Mouse (Mus musculus): ENCODE data around the gene Erbb2. TPM values are rescaled to one million over a fixed set of nuclear protein-coding genes. Genes with fewer than 3 reads are reported as not detected.

Erbb2 gene
- polyA plus RNA-seq, 1 experiment from 2014 or later, result 34.1 TPM

GRCm38 (mm10) chr11:98455484-98455883 is 43.2 kb downstream of the Erbb2 start:
- H3K4me1 ChIP-seq (ENCODE audit: control insufficient read depth, insufficient read depth, low read length), result peaks cover 4% of the 10 kb centered on the region
- H3K27me3 ChIP-seq (ENCODE audit: control insufficient read depth, insufficient read depth, low read length), result peaks cover 15% of the 10 kb centered on the region
- H3K9me3 ChIP-seq (replicated peaks; ENCODE audit: control insufficient read depth, low read length), result no peaks in the 10 kb centered on the region
- H3K27ac ChIP-seq (ENCODE audit: low read length), result no peak overlapping the region
- H3K4me2 ChIP-seq (ENCODE audit: low read depth, low read length), result no peak overlapping the region
- 87% methylated on average over 4 of the region's 4 CpGs for WGBS
- ATAC-seq (replicated peaks; ENCODE audit: extremely low read depth, insufficient read depth, low FRiP score), result no peak
- no peak overlapping the region for H3K4me3 ChIP-seq (ENCODE audit: low read length)
- H3K9ac ChIP-seq (ENCODE audit: low read length), result no peak overlapping the region
- H3K36me3 ChIP-seq (ENCODE audit: control insufficient read depth, insufficient read depth), result no peaks in the 10 kb centered on the region

- H3K9me3 ChIP-seq (replicated peaks; ENCODE audit: control insufficient read depth, low read length), result no peaks in the 10 kb centered on the region
- peaks cover 2% of the 10 kb centered on the region for H3K4me1 ChIP-seq (ENCODE audit: control insufficient read depth, insufficient read depth, low read length)
- no peak overlapping the region for H3K27ac ChIP-seq (ENCODE audit: low read length)
- 66% methylated on average over 5 of the region's 5 CpGs for WGBS
- no peaks in the 10 kb centered on the region for H3K36me3 ChIP-seq (ENCODE audit: control insufficient read depth, insufficient read depth)
- H3K4me3 ChIP-seq (ENCODE audit: low read length), result no peak overlapping the region
- peaks cover 16% of the 10 kb centered on the region for H3K27me3 ChIP-seq (ENCODE audit: control insufficient read depth, insufficient read depth, low read length)
- H3K9ac ChIP-seq (ENCODE audit: low read length), result no peak overlapping the region
- no peak overlapping the region for H3K4me2 ChIP-seq (ENCODE audit: low read depth, low read length)
- no peak for ATAC-seq (replicated peaks; ENCODE audit: extremely low read depth, insufficient read depth, low FRiP score)
Observed at GRCm38 (mm10) chr11:98456545-98456944, 44.3 kb downstream of the Erbb2 start.

GRCm38 (mm10) chr11:98456945-98457344 is 44.7 kb downstream of the Erbb2 start:
- H3K27me3 ChIP-seq (ENCODE audit: control insufficient read depth, insufficient read depth, low read length), result peaks cover 16% of the 10 kb centered on the region
- H3K9me3 ChIP-seq (replicated peaks; ENCODE audit: control insufficient read depth, low read length), result no peaks in the 10 kb centered on the region
- no peaks in the 10 kb centered on the region for H3K36me3 ChIP-seq (ENCODE audit: control insufficient read depth, insufficient read depth)
- peak overlapping the region; percentile 66 for H3K4me3 ChIP-seq (ENCODE audit: low read length)
- 19% methylated on average over 9 of the region's 9 CpGs for WGBS
- H3K27ac ChIP-seq (ENCODE audit: low read length), result peak overlapping the region; percentile 43
- H3K4me1 ChIP-seq (ENCODE audit: control insufficient read depth, insufficient read depth, low read length), result peaks cover 2% of the 10 kb centered on the region
- peak overlapping the region; percentile 75 for H3K9ac ChIP-seq (ENCODE audit: low read length)
- peak overlapping the region; percentile 91 for H3K4me2 ChIP-seq (ENCODE audit: low read depth, low read length)
- no peak; the same call in 1 of the 2 replicates for ATAC-seq (replicated peaks; ENCODE audit: extremely low read depth, insufficient read depth, low FRiP score)

DNA sequence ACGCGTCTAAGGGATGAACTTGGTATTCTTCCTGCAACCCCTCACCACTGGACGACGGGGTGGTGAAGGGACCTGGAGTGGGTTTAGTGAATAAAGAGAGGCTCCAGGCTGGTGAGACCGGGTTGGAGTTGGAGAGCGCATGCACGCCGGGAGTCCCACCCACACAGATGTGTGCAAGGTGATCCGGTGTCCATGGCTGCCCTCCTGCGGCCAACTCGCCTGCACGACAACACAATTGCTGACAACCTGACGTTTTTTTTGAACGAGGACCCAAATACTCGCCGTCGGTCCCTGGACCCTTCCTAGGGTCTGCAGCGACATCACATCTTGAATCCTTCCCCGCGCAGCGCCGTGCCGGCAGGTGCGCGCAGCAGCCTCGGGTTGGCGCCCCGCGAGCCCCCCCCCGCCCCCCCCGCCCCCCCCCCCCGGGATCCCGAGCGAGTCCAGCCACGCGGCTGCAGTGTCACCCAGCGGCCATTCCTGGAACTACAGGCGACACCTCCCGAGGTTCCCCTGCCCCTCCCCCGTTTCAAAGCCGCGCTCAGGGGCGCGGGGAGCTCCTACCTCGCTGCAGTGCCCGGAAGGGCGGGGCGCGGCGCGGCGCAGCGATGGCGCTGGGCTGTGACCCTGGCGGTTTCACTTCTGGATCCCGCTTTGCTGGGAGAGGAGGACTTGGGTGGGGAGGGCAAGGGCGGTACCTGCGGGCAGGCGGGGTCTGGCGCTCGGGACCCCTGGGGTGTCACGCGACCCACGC is 45.3 kb downstream of the Erbb2 start:
- under 1% methylated on average over 59 of the region's 64 CpGs for WGBS
- Histone ChIP-seq H3K4me1 (ENCODE audit: control insufficient read depth, insufficient read depth, low read length) (peaks cover 2% of the 10 kb centered on the region), H3K27me3 (ENCODE audit: control insufficient read depth, insufficient read depth, low read length) (peaks cover 16% of the 10 kb centered on the region), H3K36me3 (ENCODE audit: control insufficient read depth, insufficient read depth) (no peaks in the 10 kb centered on the region), H3K4me2 (ENCODE audit: low read depth, low read length) (peak overlapping the region; percentile 91), H3K9ac (ENCODE audit: low read length) (peak overlapping the region; percentile 75), H3K9me3 (replicated peaks; ENCODE audit: control insufficient read depth, low read length) (no peaks in the 10 kb centered on the region), H3K27ac (ENCODE audit: low read length) (peak overlapping the region; percentile 68), H3K4me3 (ENCODE audit: low read length) (peak overlapping the region; percentile 66)
- ATAC-seq (replicated peaks; ENCODE audit: extremely low read depth, insufficient read depth, low FRiP score), result peak; percentile 74

GRCm38 (mm10) chr11:98458121-98458990 is 46.1 kb downstream of the Erbb2 start:
- peak overlapping the region; percentile 66 for H3K4me3 ChIP-seq (ENCODE audit: low read length)
- no peaks in the 10 kb centered on the region for H3K9me3 ChIP-seq (replicated peaks; ENCODE audit: control insufficient read depth, low read length)
- H3K4me1 ChIP-seq (ENCODE audit: control insufficient read depth, insufficient read depth, low read length), result peaks cover 2% of the 10 kb centered on the region
- no peaks in the 10 kb centered on the region for H3K36me3 ChIP-seq (ENCODE audit: control insufficient read depth, insufficient read depth)
- H3K27me3 ChIP-seq (ENCODE audit: control insufficient read depth, insufficient read depth, low read length), result peaks cover 16% of the 10 kb centered on the region
- H3K9ac ChIP-seq (ENCODE audit: low read length), result peak overlapping the region; percentile 75
- peak overlapping the region; percentile 91 for H3K4me2 ChIP-seq (ENCODE audit: low read depth, low read length)
- H3K27ac ChIP-seq (ENCODE audit: low read length), result peak overlapping the region; percentile 68
- WGBS, result 3% methylated on average over 30 of the region's 30 CpGs
- no peak for ATAC-seq (replicated peaks; ENCODE audit: extremely low read depth, insufficient read depth, low FRiP score)

GRCm38 (mm10) chr11:98459071-98459741 is 46.9 kb downstream of the Erbb2 start:
- H3K27ac ChIP-seq (ENCODE audit: low read length), result peak overlapping the region; percentile 68
- H3K9ac ChIP-seq (ENCODE audit: low read length), result no peak overlapping the region
- H3K9me3 ChIP-seq (replicated peaks; ENCODE audit: control insufficient read depth, low read length), result no peaks in the 10 kb centered on the region
- WGBS, result 19% methylated on average over 11 of the region's 11 CpGs
- H3K4me2 ChIP-seq (ENCODE audit: low read depth, low read length), result no peak overlapping the region; the same call in 1 of the 2 replicates
- no peaks in the 10 kb centered on the region for H3K36me3 ChIP-seq (ENCODE audit: control insufficient read depth, insufficient read depth)
- H3K27me3 ChIP-seq (ENCODE audit: control insufficient read depth, insufficient read depth, low read length), result peaks cover 16% of the 10 kb centered on the region
- H3K4me1 ChIP-seq (ENCODE audit: control insufficient read depth, insufficient read depth, low read length), result peaks cover 2% of the 10 kb centered on the region
- no peak overlapping the region for H3K4me3 ChIP-seq (ENCODE audit: low read length)
- ATAC-seq (replicated peaks; ENCODE audit: extremely low read depth, insufficient read depth, low FRiP score), result peak; percentile 18; the same call in 1 of the 2 replicates

GRCm38 (mm10) chr11:98459860-98460259 is 47.6 kb downstream of the Erbb2 start:
- peaks cover 2% of the 10 kb centered on the region for H3K4me1 ChIP-seq (ENCODE audit: control insufficient read depth, insufficient read depth, low read length)
- H3K9ac ChIP-seq (ENCODE audit: low read length), result no peak overlapping the region
- H3K27ac ChIP-seq (ENCODE audit: low read length), result peak overlapping the region; percentile 60
- no peaks in the 10 kb centered on the region for H3K9me3 ChIP-seq (replicated peaks; ENCODE audit: control insufficient read depth, low read length)
- no peak overlapping the region for H3K4me2 ChIP-seq (ENCODE audit: low read depth, low read length)
- no peak overlapping the region for H3K4me3 ChIP-seq (ENCODE audit: low read length)
- ATAC-seq (replicated peaks; ENCODE audit: extremely low read depth, insufficient read depth, low FRiP score), result no peak
- 76% methylated on average over 9 of the region's 9 CpGs for WGBS
- no peaks in the 10 kb centered on the region for H3K36me3 ChIP-seq (ENCODE audit: control insufficient read depth, insufficient read depth)
- peaks cover 16% of the 10 kb centered on the region for H3K27me3 ChIP-seq (ENCODE audit: control insufficient read depth, insufficient read depth, low read length)

DNA sequence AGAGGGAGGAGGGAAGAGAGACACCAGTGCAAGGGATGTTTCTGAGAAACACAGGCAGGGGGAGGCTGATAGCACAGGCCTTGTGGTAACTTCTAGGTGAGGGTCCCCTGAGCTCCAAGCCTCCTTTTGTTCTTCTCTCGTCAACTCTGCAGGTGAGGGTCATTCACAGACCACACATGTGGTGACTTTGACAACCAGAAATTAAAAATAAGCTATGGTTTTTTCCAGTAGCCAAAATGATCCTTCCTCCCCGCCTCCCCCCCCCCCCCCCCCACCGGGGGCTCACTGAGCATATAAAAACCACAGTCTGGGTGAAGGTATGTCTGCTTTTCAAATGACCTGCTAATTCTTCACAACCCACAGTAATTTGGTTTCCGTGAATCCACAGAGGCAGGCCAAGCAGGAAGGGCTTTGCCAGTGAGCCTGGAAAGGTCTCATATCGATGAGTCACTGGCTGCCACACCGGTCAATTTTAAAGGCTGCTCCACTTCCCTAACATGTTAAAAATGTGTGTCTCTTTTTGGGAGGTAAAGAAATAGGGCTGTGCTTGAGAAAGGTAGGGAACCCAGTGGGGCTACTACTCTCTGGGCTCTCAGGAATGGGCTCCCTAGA is 48.9 kb downstream of the Erbb2 start:
- 50% methylated on average over 5 of the region's 6 CpGs for WGBS
- H3K27me3 ChIP-seq (ENCODE audit: control insufficient read depth, insufficient read depth, low read length), result peaks cover 16% of the 10 kb centered on the region
- no peak overlapping the region for H3K9ac ChIP-seq (ENCODE audit: low read length)
- peak overlapping the region; percentile 32; the same call in 1 of the 2 replicates for H3K27ac ChIP-seq (ENCODE audit: low read length)
- no peak overlapping the region for H3K4me3 ChIP-seq (ENCODE audit: low read length)
- no peaks in the 10 kb centered on the region for H3K36me3 ChIP-seq (ENCODE audit: control insufficient read depth, insufficient read depth)
- no peak overlapping the region for H3K4me2 ChIP-seq (ENCODE audit: low read depth, low read length)
- no peak for ATAC-seq (replicated peaks; ENCODE audit: extremely low read depth, insufficient read depth, low FRiP score)
- H3K9me3 ChIP-seq (replicated peaks; ENCODE audit: control insufficient read depth, low read length), result no peaks in the 10 kb centered on the region
- peaks cover 2% of the 10 kb centered on the region for H3K4me1 ChIP-seq (ENCODE audit: control insufficient read depth, insufficient read depth, low read length)
